Comparison of ENCODE assay signal across 25 mouse cellular contexts in genomic region chr11:97540136-97540535, GRCm38 (mm10). TPM values are rescaled to one million over a fixed set of nuclear protein-coding genes. Genes with fewer than 3 reads are reported as not detected.
DNase-seq lines count a peak whose midpoint lies in the region; ATAC-seq and TF ChIP-seq lines count a peak whose summit lies in the region.
"Had no signal": no experiment of that assay in that cellular context is flagged by ENCODE, and none has a peak within 500 bp of the region (broad histone marks: within the 10 kb centered on the region; RNA-seq: fewer than 3 reads in every experiment).

No protein-coding gene starts in this region.

- no peak overlapping the region for H3K4me3 ChIP-seq in forebrain, embryonic 13.5 days
- H3K4me3 ChIP-seq in forebrain, embryonic 10.5 days: no peak overlapping the region
- peak overlapping the region; percentile 66 for H3K4me3 ChIP-seq in testis, adult 2 months (ENCODE audit: control insufficient read depth, low read depth, low read length)
- H3K4me3 ChIP-seq: embryonic facial prominence, embryonic 10.5 days; embryonic facial prominence, embryonic 15.5 days; heart, embryonic 10.5 days; heart, embryonic 15.5 days; hindbrain, embryonic 12.5 days; kidney, embryonic 15.5 days; limb, embryonic 10.5 days; limb, embryonic 15.5 days; liver, embryonic 13.5 days had no signal

- H3K27ac ChIP-seq in forebrain, embryonic 13.5 days: peak overlapping the region; percentile 14; the same call in 1 of the 2 replicates
- no peak overlapping the region for H3K27ac ChIP-seq in forebrain, embryonic 10.5 days
- H3K27ac ChIP-seq in testis, adult 2 months (ENCODE audit: control insufficient read depth, insufficient read depth, low read depth, low read length): no peak overlapping the region
- H3K27ac ChIP-seq: embryonic facial prominence, embryonic 10.5 days; embryonic facial prominence, embryonic 15.5 days; heart, embryonic 10.5 days; heart, embryonic 15.5 days; hindbrain, embryonic 12.5 days; limb, embryonic 10.5 days; limb, embryonic 15.5 days; liver, embryonic 13.5 days had no signal

- TF ChIP-seq POLR2A in testis, adult 2 months (IDR thresholded peaks at IDR 0.05; ENCODE audit: control insufficient read depth, low read depth, low read length): no peak

- H3K4me2 ChIP-seq in forebrain, embryonic 13.5 days: no peak overlapping the region
- H3K4me2 ChIP-seq: embryonic facial prominence, embryonic 15.5 days; heart, embryonic 15.5 days; hindbrain, embryonic 12.5 days; kidney, embryonic 15.5 days; limb, embryonic 15.5 days; liver, embryonic 13.5 days had no signal

- TF ChIP-seq CTCF in testis, adult 2 months (IDR thresholded peaks at IDR 0.05; ENCODE audit: control insufficient read depth, insufficient read depth, insufficient replicate concordance, low read depth, low read length): no peak

- H3K36me3 ChIP-seq in forebrain, embryonic 13.5 days (ENCODE audit: poor library complexity, severe bottlenecking): peaks cover 24% of the 10 kb centered on the region
- no peaks in the 10 kb centered on the region for H3K36me3 ChIP-seq in forebrain, embryonic 10.5 days (replicated peaks)
- H3K36me3 ChIP-seq in testis, adult 2 months (ENCODE audit: control insufficient read depth, insufficient read depth, low read length): no peaks in the 10 kb centered on the region
- H3K36me3 ChIP-seq: embryonic facial prominence, embryonic 10.5 days; embryonic facial prominence, embryonic 15.5 days; heart, embryonic 10.5 days; heart, embryonic 15.5 days; kidney, embryonic 15.5 days; limb, embryonic 10.5 days; limb, embryonic 15.5 days; liver, embryonic 13.5 days had no signal

- H3K27me3 ChIP-seq in forebrain, embryonic 13.5 days: peaks cover 36% of the 10 kb centered on the region
- peaks cover 88% of the 10 kb centered on the region for H3K27me3 ChIP-seq in forebrain, embryonic 10.5 days (ENCODE audit: poor library complexity, severe bottlenecking)
- H3K27me3 ChIP-seq in testis, adult 2 months (ENCODE audit: control insufficient read depth, insufficient read depth, low read length): peaks cover 2% of the 10 kb centered on the region; the same call in 1 of the 2 replicates

- no peak for DNase-seq in forebrain, embryonic 10.5 days (ENCODE audit: extremely low spot score, low spot score)
- DNase-seq in testis, postnatal 14 days (ENCODE audit: low spot score): no peak
- no peak for DNase-seq in frontal cortex, postnatal 25 days (ENCODE audit: low spot score in 2 of 2)
- DNase-seq in heart, adult 11 months: no peak
- DNase-seq: adrenal gland, postnatal 25 days; B cell, adult 2 months; liver, embryonic 13.5 days; lung, adult 18-20 months had no signal

- no peak for ATAC-seq in forebrain, embryonic 13.5 days
- peak; percentile 60 for ATAC-seq in common myeloid progenitor, adult 5-6 weeks (replicated peaks; ENCODE audit: low read depth, poor library complexity, severe bottlenecking)

- peaks cover 75% of the 10 kb centered on the region for H3K4me1 ChIP-seq in forebrain, embryonic 13.5 days
- peaks cover 73% of the 10 kb centered on the region for H3K4me1 ChIP-seq in forebrain, embryonic 10.5 days
- peaks cover 3% of the 10 kb centered on the region; the same call in 1 of the 2 replicates for H3K4me1 ChIP-seq in testis, adult 2 months (ENCODE audit: control insufficient read depth, insufficient read depth, low read length)

- no peaks in the 10 kb centered on the region for H3K9me3 ChIP-seq in forebrain, embryonic 13.5 days (replicated peaks)
- H3K9me3 ChIP-seq in forebrain, embryonic 10.5 days: no peaks in the 10 kb centered on the region
- H3K9me3 ChIP-seq: embryonic facial prominence, embryonic 10.5 days; embryonic facial prominence, embryonic 15.5 days; heart, embryonic 10.5 days; heart, embryonic 15.5 days; hindbrain, embryonic 12.5 days; kidney, embryonic 15.5 days; limb, embryonic 10.5 days; limb, embryonic 15.5 days; liver, embryonic 13.5 days had no signal

- WGBS in forebrain, embryonic 13.5 days: 64% methylated on average over 3 of the region's 3 CpGs
- 75% methylated on average over 3 of the region's 3 CpGs for WGBS in forebrain, embryonic 10.5 days

- H3K9ac ChIP-seq in forebrain, embryonic 13.5 days: no peak overlapping the region
- H3K9ac ChIP-seq: embryonic facial prominence, embryonic 15.5 days; heart, embryonic 15.5 days; hindbrain, embryonic 12.5 days; kidney, embryonic 15.5 days; limb, embryonic 15.5 days; liver, embryonic 13.5 days had no signal

RNA-seq across cellular contexts. Expression of gene Srcin1, which starts 35.9 kb away (rescaled TPM):
- 5.6 and 6.4 TPM in 2 replicates for polyA plus RNA-seq in forebrain, embryonic 13.5 days (2015; fragmentation: Nextera tagmentation; extraction: Ambion mirVana)
- 0.91 and 1.1 TPM in 2 replicates for polyA plus RNA-seq in forebrain, embryonic 10.5 days (2016; fragmentation: Nextera tagmentation; extraction: Ambion mirVana)
- polyA plus RNA-seq in testis, adult 2 months (2012; rRNA removed): 35.5 and 47.1 TPM in 2 replicates
- total RNA-seq in common myeloid progenitor, adult 5-6 weeks (2017): not detected in 2 replicates
- polyA plus RNA-seq: liver, embryonic 13.5 days had no signal

RNA-seq across cellular contexts. Expression of gene 4933428G20Rik, which starts 40.0 kb away (rescaled TPM):
- 0.46 and 1.0 TPM in 2 replicates for polyA plus RNA-seq in forebrain, embryonic 13.5 days (2015; fragmentation: Nextera tagmentation; extraction: Ambion mirVana)
- 0.30 and 0.41 TPM in 2 replicates for polyA plus RNA-seq in forebrain, embryonic 10.5 days (2016; fragmentation: Nextera tagmentation; extraction: Ambion mirVana)
- polyA plus RNA-seq in testis, adult 2 months (2012; rRNA removed): 24.3 and 28.7 TPM in 2 replicates
- not detected in 2 replicates for total RNA-seq in common myeloid progenitor, adult 5-6 weeks (2017)
- total RNA-seq: adrenal gland, postnatal 25 days; gastrocnemius, adult 8-10 months; heart, postnatal 25 days; layer of hippocampus, adult 18-20 months; layer of hippocampus, postnatal 36 days; monocyte, adult 5-6 weeks had no signal
- polyA plus RNA-seq: midbrain, embryonic 14.5 days had no signal

Comparison
In these comparisons a context has a peak if more than half of its experiments do, and no peak if none do; other contexts are left out.
1. RNA of gene 4933428G20Rik, which starts 40.0 kb away (polyA plus RNA-seq): 24.3 to 28.7 TPM in testis, adult 2 months; 0.46 to 1.0 TPM in forebrain, embryonic 13.5 days and 0.30 to 0.41 TPM in forebrain, embryonic 10.5 days; every median in the first group is over 10 times any median in the second.